Mouse (Mus musculus): ENCODE data around the gene Qars.

DNA sequence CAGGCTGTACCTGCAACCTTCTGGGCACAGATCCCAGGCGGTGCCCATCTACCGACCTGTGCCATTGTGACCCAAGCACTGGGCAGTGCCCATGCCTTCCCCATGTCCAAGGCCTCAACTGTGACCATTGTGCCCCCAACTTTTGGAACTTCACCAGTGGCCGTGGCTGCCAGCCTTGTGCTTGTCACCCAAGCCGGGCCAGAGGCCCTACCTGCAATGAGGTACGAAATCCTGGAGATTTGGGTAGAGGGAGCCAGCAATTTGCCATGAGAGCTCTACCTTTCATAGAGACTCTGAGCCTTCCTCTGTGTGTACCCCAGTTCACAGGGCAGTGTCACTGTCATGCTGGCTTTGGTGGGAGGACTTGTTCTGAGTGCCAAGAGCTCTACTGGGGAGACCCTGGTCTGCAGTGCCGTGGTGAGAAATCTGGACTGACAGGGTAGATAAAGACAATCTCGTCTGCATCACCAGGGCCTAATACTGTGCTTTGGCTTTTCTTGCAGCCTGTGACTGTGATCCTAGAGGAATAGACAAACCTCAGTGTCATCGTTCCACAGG lies 20.5 kb upstream of the Qars start:
- TF ChIP-seq CTCF (IDR thresholded peaks at IDR 0.05; ENCODE audit: low read depth) (no peak), EP300 (optimal IDR thresholded peaks at IDR 0.05) (no peak)

Measured in stomach, postnatal 0 days (tissue).